Mouse (Mus musculus) induced T-regulatory cell, adult 2 months (primary cell): ENCODE data around the gene Hdac6.

ENCODE experiments used
- DNase-seq: peaks from one replicate; pipeline ENCODE4 v3.0.0-alpha.2; 2012; ENCODE audit warnings: low read depth

Hdac6 gene

DNA sequence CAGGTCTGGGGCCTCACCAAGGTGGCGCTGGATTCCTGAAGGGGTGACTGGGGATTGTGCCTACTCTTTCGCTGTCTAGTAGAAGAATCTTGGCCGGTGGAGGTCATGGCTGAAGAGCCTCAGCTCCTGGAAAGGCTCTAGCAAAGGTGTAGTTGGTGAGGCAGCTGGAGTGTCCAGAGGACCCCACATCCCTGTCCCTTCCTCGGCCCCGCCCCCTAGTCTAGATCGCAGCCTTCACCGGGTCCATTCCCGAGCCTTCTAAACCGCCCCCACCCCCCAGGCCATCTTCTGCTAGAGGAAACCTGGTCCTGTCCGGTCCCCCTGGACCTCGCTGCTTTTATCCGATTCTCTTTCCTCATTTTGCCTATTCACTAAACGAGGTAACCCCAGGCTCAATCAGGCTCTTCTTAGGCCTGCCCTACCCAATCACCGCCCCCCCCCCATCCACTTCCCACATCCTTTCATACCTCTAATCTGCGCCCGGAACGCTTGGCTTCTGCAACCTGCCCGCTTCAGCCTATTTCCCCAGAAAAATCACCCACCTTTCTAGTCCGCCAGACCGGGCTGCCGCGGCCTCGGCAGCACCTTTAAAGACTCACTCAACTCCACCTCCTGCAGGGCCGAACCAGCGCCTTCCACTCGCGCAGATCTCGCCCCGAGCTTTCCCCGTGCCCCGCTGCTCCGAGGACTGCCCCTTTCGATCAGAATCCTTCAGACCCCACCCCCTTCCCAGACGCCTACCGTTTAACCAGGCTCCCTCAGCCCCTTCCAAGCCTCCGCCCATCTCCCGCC, at the start of gene Hdac6:
TSS of gene Hdac6 (minus strand) at position 782 of the 792 bp plus-strand sequence.
- no peak for DNase-seq

GRCm38 (mm10) chrX:7993068-7993735, 45.5 kb upstream of the Hdac6 start:
- DNase-seq = no peak

DNA sequence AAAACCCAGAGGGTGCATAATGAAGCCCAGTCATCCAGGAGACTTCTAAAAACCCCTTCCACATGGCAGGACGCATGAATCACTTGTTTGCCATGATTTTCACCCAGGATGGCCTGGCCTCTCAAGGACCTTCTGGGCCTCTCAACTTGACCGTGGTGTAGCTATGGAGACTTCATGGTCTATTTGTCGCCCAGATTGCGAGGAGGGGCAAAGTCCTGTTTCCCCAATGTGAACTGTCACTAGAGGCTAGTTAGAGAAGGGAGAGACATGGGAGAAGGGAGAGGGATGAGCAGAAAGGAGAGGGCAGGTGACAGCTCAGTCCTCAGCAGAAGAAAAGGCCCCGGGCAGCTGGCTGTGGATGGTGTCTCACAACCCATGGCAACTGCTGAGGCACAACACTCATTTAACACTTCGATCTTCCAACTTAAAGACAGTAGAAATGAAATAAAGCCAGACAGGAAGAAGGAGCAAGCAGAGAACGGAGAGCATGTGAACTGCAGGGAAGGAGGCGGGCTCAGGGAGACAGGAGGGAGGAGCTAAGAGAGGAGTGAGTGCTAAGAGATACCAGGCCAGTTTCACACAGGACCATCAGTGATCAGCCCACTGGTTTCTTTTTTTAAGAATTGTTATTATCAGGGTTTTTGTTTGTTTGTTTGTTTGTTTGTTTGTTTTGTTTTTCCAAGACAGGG, 44.8 kb upstream of the Hdac6 start:
- DNase-seq = no peak

GRCm38 (mm10) chrX:7981368-7981767, 33.7 kb upstream of the Hdac6 start:
- DNase-seq = no peak

- peak; percentile 20 for DNase-seq
These were observed 30.2 kb upstream of the Hdac6 start, which contains the start of gene Gata1 for GRCm38 (mm10) chrX:7977892-7978291. Gata1 (minus strand) TSS chrX:7978071.

- no peak for DNase-seq
These were observed 23.6 kb upstream of the Hdac6 start for GRCm38 (mm10) chrX:7971292-7971691.

GRCm38 (mm10) chrX:7968899-7969298, 21.2 kb upstream of the Hdac6 start:
- no peak for DNase-seq

DNA sequence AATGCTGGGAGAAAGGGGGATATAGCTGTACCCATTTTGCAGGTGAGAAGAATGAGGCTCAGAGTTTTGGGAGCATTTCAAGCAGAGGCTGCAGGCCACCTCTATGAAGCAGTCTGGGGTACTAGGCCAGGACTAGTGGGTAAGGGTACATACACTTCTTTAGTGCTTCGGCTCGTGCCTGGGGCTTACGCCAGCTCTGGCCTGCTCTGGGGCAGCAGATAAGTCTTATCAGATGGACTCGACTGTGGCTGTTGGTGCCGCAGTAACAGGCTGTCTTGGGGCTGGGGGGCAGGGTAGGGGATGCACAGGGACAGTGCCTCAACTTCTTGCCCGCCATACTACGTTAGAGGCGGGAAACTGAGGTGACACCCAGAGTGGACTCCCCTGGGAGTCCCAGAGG, 20.5 kb upstream of the Hdac6 start:
- DNase-seq = no peak

GRCm38 (mm10) chrX:7967596-7968201, 20.0 kb upstream of the Hdac6 start:
- DNase-seq = no peak

- no peak for DNase-seq
These were observed 18.5 kb upstream of the Hdac6 start for GRCm38 (mm10) chrX:7966161-7966560.

GRCm38 (mm10) chrX:7963829-7964626, 16.3 kb upstream of the Hdac6 start:
- DNase-seq = peak; percentile 43

DNA sequence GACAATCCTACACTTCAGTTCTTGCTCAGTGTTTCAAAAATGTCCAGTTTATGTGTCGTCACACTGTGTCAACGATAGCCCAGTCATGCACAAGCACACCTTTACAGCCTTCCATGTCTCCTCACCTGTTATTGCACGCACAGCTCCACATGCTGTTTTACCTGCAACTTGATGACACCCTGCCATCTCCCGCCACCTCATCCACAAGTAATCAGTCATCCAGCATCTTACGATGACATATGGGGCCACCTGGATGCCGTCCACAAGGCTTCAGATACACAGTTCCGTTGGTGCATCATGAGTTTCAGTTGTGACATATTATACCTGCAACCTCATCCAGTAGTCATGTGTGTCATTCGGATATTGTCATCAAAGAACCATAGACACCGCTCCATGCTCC, 11.2 kb upstream of the Hdac6 start:
- DNase-seq = no peak

DNA sequence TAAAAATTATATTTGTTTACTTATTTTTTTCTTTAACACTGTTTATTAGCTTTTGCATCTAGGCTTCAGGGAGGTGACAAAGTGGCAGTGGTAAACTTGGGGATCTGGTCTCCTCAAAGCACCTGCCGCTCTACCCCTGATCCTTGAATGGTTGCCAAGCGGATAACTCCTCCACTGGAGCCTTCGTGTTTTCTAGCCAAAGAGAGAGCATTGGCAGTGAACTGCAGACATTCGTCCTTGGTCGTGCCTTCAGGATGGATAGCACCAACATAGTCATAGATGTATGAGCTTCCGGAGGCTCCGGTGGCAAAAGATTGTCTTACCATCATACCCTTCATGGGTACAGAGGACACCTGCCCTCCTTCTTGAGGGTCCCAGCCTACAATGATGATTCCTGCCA, 2.4 kb upstream of the Hdac6 start:
- DNase-seq = no peak

DNA sequence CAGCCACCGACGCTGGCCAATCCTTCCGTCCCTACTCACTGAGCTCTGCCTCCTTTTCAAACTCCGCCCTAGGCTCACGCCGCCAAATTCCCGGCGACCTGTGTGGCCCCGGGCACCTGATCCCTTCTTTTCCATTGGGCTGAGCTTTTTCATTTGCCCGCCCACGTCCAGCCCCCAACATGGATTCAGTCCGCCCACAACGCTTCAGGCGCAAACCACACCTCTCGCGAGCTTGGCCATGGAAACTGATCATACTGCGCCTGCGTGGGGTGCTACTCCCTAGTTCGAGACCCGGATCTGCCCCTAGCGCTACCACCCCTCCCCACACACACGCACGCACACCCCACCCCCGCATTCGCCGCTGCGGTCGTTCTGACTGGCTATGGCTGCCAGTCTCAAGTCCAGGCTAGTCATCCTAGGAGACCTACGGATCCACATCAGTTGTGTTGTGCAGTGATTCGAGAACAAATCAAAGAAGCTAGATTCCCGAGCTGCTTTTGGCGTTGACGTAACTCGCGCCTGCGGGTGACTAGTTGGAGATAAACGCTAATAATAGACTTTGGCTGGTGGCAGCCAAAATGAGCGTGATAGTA, 307 bp upstream of the Hdac6 start:
- DNase-seq = peak; percentile 94

GRCm38 (mm10) chrX:7945618-7946017, 2.1 kb downstream of the Hdac6 start:
- DNase-seq = no peak

DNA sequence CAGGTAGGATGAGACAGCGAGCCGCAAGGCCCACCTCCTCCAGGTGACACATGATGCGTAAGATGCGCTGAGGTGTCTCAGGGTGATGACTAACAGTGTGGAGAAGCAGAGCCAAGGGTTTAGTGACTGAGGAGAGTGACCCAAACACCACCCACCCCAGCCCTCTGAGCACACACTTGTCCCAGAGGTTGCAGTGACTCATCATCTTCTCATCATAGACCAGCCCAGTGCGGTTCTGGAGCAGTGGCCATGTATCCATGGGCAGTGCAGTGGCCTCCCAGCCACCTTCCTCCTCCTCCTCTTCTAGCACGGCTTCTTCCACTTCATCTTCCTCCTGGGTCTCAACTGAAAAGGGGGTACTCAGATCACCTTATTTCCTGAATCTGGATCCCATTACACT, 10.0 kb downstream of the Hdac6 start:
- no peak for DNase-seq

GRCm38 (mm10) chrX:7936874-7937273, 10.8 kb downstream of the Hdac6 start:
- no peak for DNase-seq

DNA sequence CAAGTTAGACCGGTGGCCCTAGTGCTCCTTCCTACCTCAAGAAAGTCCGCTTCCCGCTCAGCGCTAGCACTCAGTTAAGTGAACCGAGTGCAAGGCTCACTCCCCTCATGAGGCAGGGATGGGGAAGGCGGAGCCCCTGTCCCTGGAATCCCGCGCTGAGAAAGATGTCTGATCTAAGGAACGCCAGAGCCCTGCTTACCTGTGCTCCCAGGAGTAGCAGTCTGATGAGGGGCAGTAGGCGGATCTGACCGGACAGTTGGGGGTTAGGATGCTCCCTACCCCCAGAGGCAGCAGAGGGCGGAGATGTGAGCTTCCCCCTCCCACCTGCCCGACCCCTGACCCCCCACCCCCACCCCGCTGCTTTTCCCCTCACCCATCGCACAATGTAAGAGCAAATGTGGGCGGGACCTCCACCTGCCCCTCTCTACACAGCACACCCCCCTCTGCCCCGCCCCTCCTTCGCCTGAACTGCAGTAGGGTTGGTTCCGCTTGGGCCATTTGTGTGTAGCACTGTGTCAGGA, 19.4 kb downstream of the Hdac6 start, which contains the start of gene Eras:
TSS of gene Eras (minus strand) at position 338 of the 521 bp plus-strand sequence.
- DNase-seq = no peak

GRCm38 (mm10) chrX:7927116-7927515, 20.6 kb downstream of the Hdac6 start:
- DNase-seq = no peak

GRCm38 (mm10) chrX:7926266-7926665, 21.4 kb downstream of the Hdac6 start:
- no peak for DNase-seq

- DNase-seq = no peak
These were observed 25.7 kb downstream of the Hdac6 start for GRCm38 (mm10) chrX:7922032-7922431.
